Mouse (Mus musculus) megakaryocyte progenitor cell, adult 5-6 weeks (primary cell): ENCODE measurements around the gene Dhx33. TPM values are rescaled to one million over a fixed set of nuclear protein-coding genes. Genes with fewer than 3 reads are reported as not detected.

ENCODE experiments used
- ATAC-seq: replicated peaks from 2 replicates; pipeline ENCODE4 v1.8.0; 2016; ENCODE audit warnings: mild to moderate bottlenecking, moderate TSS enrichment, inconsistent platforms; ENCODE audit not compliant: poor library complexity
- total RNA-seq, 2 experiments: library from RNA; stranded (forward) in 1 of 2; stranded (reverse) in 1 of 2; fragments of 157-497, 149-512 nt in 1 of 2; fragments of 200-1000 nt in 1 of 2; gene quantifications; 2 replicates each; pipeline versions ENCODE4 v1.2.3 to v1.2.4; 2015 to 2017

Gene Dhx33
- total RNA-seq (2015), result 19.3 and 23.5 TPM in 2 replicates
- 28.4 and 41.3 TPM in 2 replicates for total RNA-seq (2017)

DNA sequence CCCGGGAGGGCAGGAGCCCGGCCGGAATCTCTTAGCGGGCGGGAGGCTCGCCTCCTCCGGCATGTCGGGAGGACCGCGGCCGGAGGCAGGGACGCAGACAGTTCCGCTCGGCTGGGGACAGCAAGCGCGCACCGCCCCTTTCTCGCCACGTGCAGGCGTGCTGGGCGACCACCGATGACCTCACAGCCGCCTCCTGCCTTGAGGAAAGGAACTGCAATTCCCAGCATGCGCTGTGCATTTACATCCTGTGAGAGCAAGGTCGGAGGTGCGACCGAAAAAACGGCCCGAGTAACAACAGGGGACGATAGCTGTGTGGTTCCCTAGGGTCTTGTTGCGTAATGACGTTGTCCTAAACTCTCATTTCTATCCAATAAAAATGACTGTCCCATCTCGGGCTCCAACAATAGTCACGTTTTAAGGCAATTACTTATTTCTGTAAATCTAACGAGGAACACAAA is at the start of gene Dhx33:
Gene Dhx33, minus strand, starts transcription at position 122 of the 458 bp plus-strand sequence.
- peak; percentile 98 for ATAC-seq

- ATAC-seq, result peak; percentile 65
These were observed 48.3 kb upstream of the Dhx33 start for GRCm38 (mm10) chr11:71052554-71052953.

GRCm38 (mm10) chr11:71039526-71040298 is 35.5 kb upstream of the Dhx33 start:
- no peak for ATAC-seq

DNA sequence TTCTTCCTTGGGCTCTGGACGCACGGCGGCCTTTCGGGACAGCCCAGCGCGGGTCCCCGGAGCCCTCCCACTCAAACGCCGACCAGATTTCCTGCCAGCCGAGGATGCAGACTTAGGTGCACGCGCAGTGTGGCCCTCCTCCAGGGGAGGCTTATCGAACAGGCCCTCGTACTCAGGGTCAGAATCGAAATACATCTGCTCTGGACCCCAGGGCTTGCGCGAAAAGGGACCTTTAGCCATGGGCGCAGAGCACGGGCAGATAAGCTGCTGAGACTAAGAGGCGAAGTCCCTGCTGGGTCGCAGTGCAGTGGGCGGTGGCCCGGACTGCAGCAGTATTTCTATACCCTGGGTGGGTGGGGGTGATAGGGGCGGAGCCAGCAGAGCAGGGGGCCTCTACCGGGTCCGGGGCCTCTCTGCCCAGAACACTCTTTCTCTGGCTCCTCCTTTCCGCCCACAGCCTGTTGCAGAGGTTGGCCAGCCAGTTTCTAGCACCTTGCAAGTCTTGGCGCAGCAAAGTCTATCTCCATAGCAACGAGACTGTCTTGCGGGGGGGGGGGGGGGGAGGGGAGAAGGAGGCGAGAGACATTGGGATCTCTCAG is 29.0 kb upstream of the Dhx33 start, which contains the start of gene 6330403K07Rik:
Gene 6330403K07Rik, minus strand, starts transcription at position 351 of the 599 bp plus-strand sequence.
- ATAC-seq, result no peak

DNA sequence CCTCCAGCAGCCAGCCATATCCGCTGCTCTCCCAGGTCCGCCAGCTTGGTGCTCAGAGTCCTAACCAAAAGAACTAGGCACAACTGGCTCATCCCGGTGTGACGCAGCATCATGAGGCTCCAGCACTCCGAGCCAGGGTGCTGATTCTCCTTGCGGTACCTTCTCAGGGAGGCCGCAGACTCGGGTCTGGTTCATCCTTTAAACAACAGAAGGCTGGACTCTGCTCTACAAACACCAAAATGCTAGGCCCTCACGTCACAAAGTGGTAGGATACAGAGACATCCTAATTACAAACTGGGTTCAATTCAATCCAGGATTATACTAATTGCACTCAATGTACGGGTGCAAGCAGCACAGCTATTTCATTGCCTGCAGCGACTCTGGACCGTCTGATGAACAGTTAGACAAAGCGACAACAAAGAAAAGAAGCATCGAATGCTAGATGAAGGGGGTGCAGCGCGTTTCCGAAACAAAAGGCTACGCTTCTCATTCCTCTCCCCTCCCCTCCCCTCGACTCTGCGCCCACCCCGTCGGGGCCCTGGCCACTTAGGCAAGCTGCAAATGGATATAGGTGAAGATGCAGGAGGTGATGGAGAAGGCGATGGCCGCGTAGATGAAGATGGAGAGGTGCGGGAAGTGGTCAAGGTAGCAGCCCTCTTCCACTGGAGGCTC is 28.4 kb upstream of the Dhx33 start:
- no peak for ATAC-seq

DNA sequence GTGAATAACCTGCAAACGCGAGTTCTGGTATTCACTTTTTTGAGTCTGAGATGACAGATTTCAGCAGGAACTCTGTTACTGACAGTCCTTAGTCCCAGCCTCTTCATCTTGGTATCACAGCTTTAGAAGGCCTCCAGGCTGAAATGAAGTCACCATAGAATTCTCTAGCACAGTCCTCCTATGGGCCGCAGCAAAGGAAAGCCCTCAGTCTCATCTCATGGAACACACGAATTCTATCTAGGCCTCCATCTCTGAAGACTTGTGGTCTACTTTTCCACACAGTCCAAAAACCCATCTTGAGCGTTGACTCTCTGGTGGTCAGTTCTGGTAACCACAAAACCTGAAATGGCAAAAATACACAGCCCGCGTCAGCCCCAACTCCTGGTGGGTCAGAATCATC is 27.8 kb upstream of the Dhx33 start:
- no peak for ATAC-seq

- no peak for ATAC-seq
These were observed 25.3 kb upstream of the Dhx33 start for GRCm38 (mm10) chr11:71029403-71030118.

GRCm38 (mm10) chr11:71028280-71028679 is 24.0 kb upstream of the Dhx33 start:
- no peak for ATAC-seq

GRCm38 (mm10) chr11:71019201-71020068 is 15.2 kb upstream of the Dhx33 start, which contains the start of the genes Mis12 and Derl2:
Gene Mis12, plus strand, starts transcription at chr11:71019611.
Gene Derl2, minus strand, starts transcription at chr11:71019841.
- ATAC-seq, result peak; percentile 94

DNA sequence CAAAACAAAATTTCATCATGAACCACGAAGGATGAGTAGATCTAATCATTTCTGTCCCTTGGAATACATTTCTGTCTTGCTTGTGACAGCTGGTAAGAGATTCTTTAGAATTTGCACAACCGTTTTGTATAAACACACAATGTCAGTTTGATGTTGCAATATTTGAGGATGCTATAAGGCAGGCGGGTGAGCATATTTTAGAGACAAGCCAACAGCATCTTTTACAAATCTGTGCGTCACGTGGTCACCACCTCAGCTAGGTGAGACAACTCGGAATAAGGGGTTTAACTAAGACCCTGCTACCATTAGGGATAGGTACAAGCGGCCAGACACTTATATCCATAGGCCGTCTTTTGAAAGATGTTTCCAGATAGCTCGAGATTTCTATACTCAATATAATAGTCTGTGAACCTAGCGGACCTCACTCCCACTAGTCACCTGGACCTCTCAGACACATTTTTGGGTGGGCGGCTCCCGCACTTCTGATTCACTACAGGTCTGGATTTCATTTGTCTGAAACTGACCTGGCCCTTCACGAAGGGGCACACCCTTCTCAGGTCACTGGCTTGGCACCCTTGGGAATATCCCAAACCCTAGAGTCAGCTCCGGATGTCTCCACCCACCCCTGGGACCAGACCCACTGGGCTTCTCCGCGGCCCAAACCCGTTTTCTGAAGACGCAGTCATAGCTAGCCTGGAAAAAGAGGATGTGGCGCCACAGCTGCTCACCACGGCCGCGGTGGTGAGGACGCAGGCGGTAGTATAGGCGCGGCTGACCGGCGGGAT is 14.4 kb upstream of the Dhx33 start:
- no peak for ATAC-seq

DNA sequence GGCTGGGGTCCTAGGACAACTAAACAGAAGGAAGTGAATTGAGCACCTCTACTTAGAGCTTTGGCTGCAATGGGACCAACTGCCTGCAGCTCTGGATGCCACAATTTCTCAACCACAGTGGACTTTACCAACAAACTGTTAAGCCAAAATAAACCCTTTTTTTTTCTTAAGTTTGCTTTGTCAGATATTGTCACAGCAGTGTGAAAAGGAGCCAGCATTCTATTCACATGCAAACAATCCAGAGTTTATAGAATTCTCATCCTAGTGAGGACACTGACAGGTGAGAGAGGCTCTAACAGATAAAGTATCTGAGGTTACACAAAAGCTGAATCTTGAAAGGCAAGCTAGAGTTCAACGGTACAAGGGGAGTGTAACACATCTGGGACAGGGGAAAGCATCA is 12.8 kb upstream of the Dhx33 start:
- ATAC-seq, result no peak

DNA sequence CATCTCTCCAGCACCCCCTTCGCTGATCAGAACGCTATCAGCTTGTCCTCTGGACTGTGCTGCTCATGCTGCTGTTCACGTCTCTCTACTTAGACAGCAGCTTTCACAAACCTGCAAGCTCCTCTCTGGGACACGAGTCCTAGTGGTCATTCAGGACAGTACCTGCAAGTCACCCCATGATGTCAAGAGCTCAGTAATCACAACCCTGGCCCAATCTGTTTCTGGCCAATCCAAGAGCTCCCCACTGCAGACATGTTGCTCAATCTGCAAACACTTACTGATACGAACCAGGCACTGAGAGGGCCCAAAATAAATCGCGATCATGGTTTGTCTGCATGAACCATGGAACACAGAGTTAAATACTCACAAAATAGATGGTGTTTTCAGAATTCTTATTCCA is 8.5 kb upstream of the Dhx33 start:
- no peak for ATAC-seq

DNA sequence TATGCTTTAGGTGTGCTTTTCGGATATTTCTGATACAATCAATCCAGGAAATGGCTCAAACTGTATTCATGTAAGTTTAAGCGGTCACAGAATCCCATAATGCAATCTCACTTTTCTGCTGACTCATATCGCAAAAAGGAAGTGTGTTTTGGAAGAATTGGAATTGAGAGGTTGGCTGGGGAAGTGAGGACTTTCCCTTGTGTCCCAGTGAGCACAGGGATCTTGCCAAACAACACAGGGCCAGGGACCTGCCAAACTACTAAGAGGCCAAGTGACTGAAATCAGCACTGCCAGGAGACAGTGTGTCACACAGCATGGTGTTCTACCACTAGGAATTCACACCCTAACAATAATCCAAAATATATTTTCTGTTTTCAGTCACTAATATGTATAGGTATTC is 4.1 kb upstream of the Dhx33 start:
- ATAC-seq, result no peak

GRCm38 (mm10) chr11:71007831-71008230 is 3.6 kb upstream of the Dhx33 start:
- ATAC-seq, result no peak

DNA sequence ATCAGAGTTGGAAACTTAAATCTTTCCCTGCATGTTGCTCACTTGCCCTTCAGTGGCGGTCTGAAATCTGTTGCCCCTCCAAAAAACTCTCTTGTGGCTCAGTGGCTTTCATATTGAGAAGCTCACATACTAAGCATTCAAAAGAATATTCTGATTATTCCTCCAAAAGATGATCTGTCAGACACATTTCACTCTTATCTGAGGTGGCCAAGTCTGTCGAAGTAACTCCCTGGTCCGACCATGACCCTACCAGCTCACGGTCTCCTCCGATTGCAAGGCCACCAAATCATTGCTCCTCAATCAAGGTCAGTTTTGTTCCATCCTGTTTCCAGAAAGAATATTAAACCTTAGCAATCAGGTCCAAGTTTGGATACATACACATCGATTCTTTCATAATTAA is 2.8 kb upstream of the Dhx33 start:
- no peak for ATAC-seq

GRCm38 (mm10) chr11:71005046-71005445 is 809 bp upstream of the Dhx33 start:
- no peak for ATAC-seq

DNA sequence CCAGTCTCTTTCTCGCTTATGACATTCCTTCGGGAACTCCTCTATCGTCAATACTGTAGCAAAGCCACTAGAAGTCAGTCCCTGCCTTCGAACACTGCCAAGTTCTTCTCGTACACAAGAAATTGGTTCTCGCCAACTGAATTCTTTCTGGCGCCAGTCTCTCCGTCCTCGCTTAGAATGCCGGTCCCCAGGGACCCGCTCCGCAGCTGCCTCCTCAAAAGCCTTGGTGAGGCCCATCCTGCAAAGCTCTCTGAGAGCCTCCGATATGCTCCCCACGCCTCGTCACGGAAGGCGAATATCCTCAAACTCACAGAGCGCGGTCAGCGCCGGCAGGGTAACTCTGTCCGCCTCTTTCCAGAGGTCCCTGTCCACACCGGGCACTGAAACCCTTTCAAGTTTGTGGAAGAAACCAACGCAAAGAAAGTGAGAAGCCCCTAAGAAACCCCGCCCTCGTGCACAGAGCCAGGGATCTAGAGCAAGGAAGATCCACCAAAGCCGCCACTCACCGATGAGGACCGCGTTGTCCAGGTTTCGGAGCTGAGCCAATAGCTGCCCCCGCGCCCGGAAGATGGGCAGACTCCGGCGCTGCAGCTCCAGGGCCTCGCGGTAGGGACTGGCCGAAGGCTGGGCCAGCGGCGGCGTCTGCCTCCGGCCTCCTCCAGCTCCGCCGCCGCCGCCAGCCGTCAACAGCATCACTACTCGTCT is 474 bp downstream of the Dhx33 start:
- ATAC-seq, result peak; percentile 40

GRCm38 (mm10) chr11:71001167-71001566 is 3.1 kb downstream of the Dhx33 start:
- no peak for ATAC-seq
